Mouse (Mus musculus) intestine, embryonic 14.5 days (tissue): ENCODE measurements around the gene 2510009E07Rik. TPM values are rescaled to one million over a fixed set of nuclear protein-coding genes. Genes with fewer than 3 reads are reported as not detected.
"Not testable (repeated sequence)": the region's sequence is repeated elsewhere in the genome, so short reads cannot be mapped to it uniquely, and the experiment has no call there.

ENCODE experiments used
- ATAC-seq: fragments of 200-750 bp; cut with Nextera tagmentation; replicated peaks from 2 replicates; pipeline ENCODE4 v1.8.0; 2017; ENCODE audit warnings: low read depth, moderate number of reproducible peaks, moderate TSS enrichment, moderate library complexity; ENCODE audit not compliant: low FRiP score, low TSS enrichment
- DNase-seq: peaks from one replicate; pipeline ENCODE4 v3.0.0-alpha.2; 2018; ENCODE audit warnings: low spot score
- H3K27ac ChIP-seq: fragments of 300-500 bp; sonication (generic); 2 replicates; pipeline ENCODE4 v1.5.1; 2014; ENCODE audit warnings: low read depth, mild to moderate bottlenecking, control low read depth
- H3K27me3 ChIP-seq: fragments of 300-500 bp; sonication (generic); replicated peaks from 2 replicates; pipeline ENCODE4 v1.6.1; 2014; ENCODE audit warnings: low read length, control low read depth; ENCODE audit not compliant: control insufficient read depth, insufficient read depth
- H3K36me3 ChIP-seq: fragments of 300-500 bp; sonication (generic); 2 replicates; pipeline ENCODE4 v1.6.1; 2014; ENCODE audit warnings: low read length, control low read depth; ENCODE audit not compliant: control insufficient read depth, insufficient read depth
- H3K4me1 ChIP-seq: fragments of 300-500 bp; sonication (generic); replicated peaks from 2 replicates; pipeline ENCODE4 v1.6.1; 2014; ENCODE audit warnings: low read length, control low read depth, mixed read lengths; ENCODE audit not compliant: control insufficient read depth, insufficient read depth
- H3K4me2 ChIP-seq: fragments of 300-500 bp; sonication (generic); 2 replicates; pipeline ENCODE4 v1.6.1; 2014; ENCODE audit warnings: low read length
- H3K4me3 ChIP-seq: fragments of 300-500 bp; sonication (generic); 2 replicates; pipeline ENCODE4 v1.5.1; 2014; ENCODE audit warnings: low read depth, low read length, control low read depth, mixed read lengths
- H3K9ac ChIP-seq: fragments of 300-500 bp; sonication (generic); 2 replicates; pipeline ENCODE4 v1.6.1; 2014; ENCODE audit warnings: mild to moderate bottlenecking, low read length
- H3K9me3 ChIP-seq: fragments of 300-500 bp; sonication (generic); 2 replicates; pipeline ENCODE4 v1.6.1; 2016; ENCODE audit warnings: low read length, control low read depth; ENCODE audit not compliant: control insufficient read depth
- WGBS: fragments of 180-500 bp; shearing (Covaris S2); extraction: QIAGEN DNeasy Blood & Tissue Kit; methylation state at CpG from one replicate; pipeline ENCODE4 v1.1.7; 2014; 5-methylcytosine and 5-hydroxymethylcytosine counted together
- polyA plus RNA-seq: library from polyadenylated mRNA; unstranded; fragments of >200 nt; fragmentation: Nextera tagmentation; extraction: Ambion mirVana; gene quantifications from 2 replicates; pipeline ENCODE4 v1.2.1, GENCODE M21; 2014

2510009E07Rik gene
- polyA plus RNA-seq, 1 experiment from 2014 or later = 20.0 TPM

DNA sequence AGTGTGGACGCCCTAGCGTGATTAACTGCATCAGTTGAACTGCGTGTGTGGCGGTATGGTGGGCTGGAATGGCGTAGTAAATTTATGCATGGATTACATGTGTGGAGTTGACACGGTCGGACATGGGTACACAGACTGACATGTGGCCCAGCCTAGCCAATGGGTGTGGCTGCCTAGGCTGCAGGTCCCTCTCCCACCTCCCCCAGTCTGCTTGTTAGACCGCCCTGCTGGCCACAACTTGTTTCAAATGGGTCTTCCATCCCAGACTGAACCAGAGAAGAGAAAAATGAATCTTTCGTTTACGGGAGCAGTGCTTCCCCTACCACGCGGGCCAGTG is 745 bp upstream of the 2510009E07Rik start:
- peak overlapping the region; percentile 80 for H3K4me3 ChIP-seq
- no peaks in the 10 kb centered on the region for H3K36me3 ChIP-seq
- DNase-seq (peak; percentile 70), ATAC-seq (peak; percentile 69)
- WGBS = 3% methylated on average over 12 of the region's 12 CpGs
- peak overlapping the region; percentile 76 for H3K4me2 ChIP-seq
- no peak overlapping the region for H3K27ac ChIP-seq
- H3K9me3 ChIP-seq = no peaks in the 10 kb centered on the region
- H3K27me3 ChIP-seq = 0 out of 2 replicates have a peak, but pooled peaks cover 3% of the 10 kb centered on the region
- H3K9ac ChIP-seq = peak overlapping the region; percentile 82
- peaks cover 14% of the 10 kb centered on the region for H3K4me1 ChIP-seq

GRCm38 (mm10) chr16:21693981-21694462 is 443 bp downstream of the 2510009E07Rik start:
- H3K27ac ChIP-seq = peak overlapping the region; percentile 87
- 0 out of 2 replicates have a peak, but pooled peaks cover 3% of the 10 kb centered on the region for H3K36me3 ChIP-seq
- H3K27me3 ChIP-seq = 0 out of 2 replicates have a peak, but pooled peaks cover 3% of the 10 kb centered on the region
- peak overlapping the region; percentile 76 for H3K4me2 ChIP-seq
- no peaks in the 10 kb centered on the region for H3K9me3 ChIP-seq
- 0% methylated on average over 41 of the region's 45 CpGs for WGBS
- ATAC-seq = no peak; the same call in 1 of the 2 replicates
- peak overlapping the region; percentile 80 for H3K4me3 ChIP-seq
- H3K9ac ChIP-seq = peak overlapping the region; percentile 82
- peaks cover 14% of the 10 kb centered on the region for H3K4me1 ChIP-seq
- DNase-seq = peak; percentile 86

DNA sequence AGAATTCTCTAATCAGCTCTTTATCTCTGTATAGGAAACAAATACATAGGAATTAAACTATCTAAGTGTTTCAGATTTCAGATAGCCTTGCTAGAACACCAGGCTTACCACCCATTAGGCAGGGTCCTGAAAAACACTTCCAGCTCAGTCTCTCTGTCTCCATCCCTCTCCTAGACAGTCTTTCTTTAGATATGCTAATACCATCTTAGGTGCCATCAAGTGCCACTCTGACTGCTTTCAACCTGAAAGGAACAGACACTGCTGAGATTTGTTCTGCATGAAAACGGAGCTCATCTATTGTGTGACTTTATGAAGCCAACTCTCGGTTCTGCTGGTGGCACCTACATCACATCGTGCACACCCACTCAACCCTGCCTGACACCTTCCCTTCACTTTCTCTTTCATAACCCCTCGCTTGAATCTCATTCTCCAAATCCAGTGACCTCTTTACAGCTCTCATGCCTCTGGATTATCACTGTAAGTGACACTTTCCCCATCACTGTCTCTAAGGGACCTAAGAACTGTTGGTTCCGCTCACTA is 4.2 kb downstream of the 2510009E07Rik start:
- Histone ChIP-seq H3K9me3 (peaks cover 4% of the 10 kb centered on the region; the same call in 1 of the 2 replicates), H3K4me1 (peaks cover 11% of the 10 kb centered on the region; the same call in 1 of the 2 replicates), H3K36me3 (0 out of 2 replicates have a peak, but pooled peaks cover 11% of the 10 kb centered on the region), H3K9ac (no peak overlapping the region), H3K27ac (no peak overlapping the region), H3K4me3 (no peak overlapping the region), H3K4me2 (no peak overlapping the region), H3K27me3 (0 out of 2 replicates have a peak, but pooled peaks cover 3% of the 10 kb centered on the region)
- DNase-seq (no peak), ATAC-seq (no peak)
- WGBS = 61% methylated on average over 5 of the region's 5 CpGs

DNA sequence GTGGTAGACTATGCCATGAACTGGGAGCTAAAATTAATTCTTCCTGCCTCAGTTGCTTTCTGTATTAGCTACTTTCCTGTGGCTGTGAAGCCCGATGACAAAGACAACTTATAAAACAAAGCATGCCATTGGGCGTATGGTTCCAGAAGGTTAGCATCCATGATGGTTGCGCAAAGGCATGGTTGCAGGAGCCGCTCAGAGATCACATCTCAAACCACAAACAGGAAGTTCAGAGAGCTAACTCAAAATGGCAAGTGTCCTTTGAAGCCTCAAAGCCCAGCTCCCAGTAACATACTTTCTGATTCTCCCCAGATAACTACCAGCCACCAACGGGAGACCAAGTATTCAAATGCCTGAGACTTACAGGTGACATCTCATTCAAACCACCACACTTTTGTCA is 5.3 kb downstream of the 2510009E07Rik start:
- H3K27ac ChIP-seq = no peak overlapping the region
- DNase-seq (no peak), ATAC-seq (no peak)
- 0 out of 2 replicates have a peak, but pooled peaks cover 11% of the 10 kb centered on the region for H3K36me3 ChIP-seq
- no peak overlapping the region for H3K4me2 ChIP-seq
- no peak overlapping the region for H3K4me3 ChIP-seq
- no peak overlapping the region for H3K9ac ChIP-seq
- H3K27me3 ChIP-seq = 0 out of 2 replicates have a peak, but pooled peaks cover 3% of the 10 kb centered on the region
- WGBS = 87% methylated on average over 5 of the region's 5 CpGs
- H3K4me1 ChIP-seq = peaks cover 11% of the 10 kb centered on the region; the same call in 1 of the 2 replicates
- H3K9me3 ChIP-seq = peaks cover 4% of the 10 kb centered on the region; the same call in 1 of the 2 replicates

- Histone ChIP-seq H3K9ac (no peak overlapping the region), H3K4me2 (no peak overlapping the region), H3K9me3 (peaks cover 9% of the 10 kb centered on the region), H3K4me3 (no peak overlapping the region), H3K4me1 (peaks cover 4% of the 10 kb centered on the region; the same call in 1 of the 2 replicates), H3K36me3 (0 out of 2 replicates have a peak, but pooled peaks cover 11% of the 10 kb centered on the region), H3K27me3 (0 out of 2 replicates have a peak, but pooled peaks cover 2% of the 10 kb centered on the region), H3K27ac (no peak overlapping the region)
- 84% methylated on average over 5 of the region's 5 CpGs for WGBS
- ATAC-seq (no peak), DNase-seq (no peak)
Observed at GRCm38 (mm10) chr16:21687406-21687805, 7.1 kb downstream of the 2510009E07Rik start.

DNA sequence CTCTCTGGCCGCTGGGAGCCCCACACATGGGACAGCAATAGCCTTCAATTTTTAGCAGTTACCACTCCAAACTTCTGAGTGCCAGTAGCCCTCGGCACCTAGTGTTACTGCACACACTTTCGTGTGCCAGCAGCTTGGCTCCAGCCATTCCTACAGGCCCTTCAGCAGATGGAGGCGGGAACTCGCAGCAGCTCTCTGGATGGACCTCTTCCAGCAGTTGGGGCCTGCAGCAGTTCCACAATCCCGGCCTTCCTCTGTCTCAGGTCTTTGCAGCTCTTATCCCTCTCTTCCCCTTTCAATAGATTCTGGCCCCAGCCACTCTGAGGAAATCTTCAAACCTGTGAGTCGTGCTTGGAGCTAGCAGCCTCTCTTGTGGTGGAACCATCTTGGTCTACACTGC is 17.7 kb downstream of the 2510009E07Rik start:
- H3K4me3 ChIP-seq = no peak overlapping the region

GRCm38 (mm10) chr16:21673651-21674050 is 20.8 kb downstream of the 2510009E07Rik start:
- DNase-seq, ATAC-seq, H3K4me2 ChIP-seq, H3K4me3 ChIP-seq, H3K27me3 ChIP-seq, H3K27ac ChIP-seq, H3K4me1 ChIP-seq, H3K9me3 ChIP-seq, H3K9ac ChIP-seq: not testable (repeated sequence)
- peaks cover 15% of the 10 kb centered on the region for H3K36me3 ChIP-seq
- 94% methylated on average over 1 of the region's 1 CpGs for WGBS

More for the DNA sequence above, 17.7 kb downstream of the 2510009E07Rik start:
- Histone ChIP-seq H3K4me1 (no peaks in the 10 kb centered on the region), H3K9me3 (no peaks in the 10 kb centered on the region), H3K9ac (no peak overlapping the region), H3K36me3 (peaks cover 15% of the 10 kb centered on the region), H3K27me3 (no peaks in the 10 kb centered on the region), H3K27ac (no peak overlapping the region), H3K4me2 (no peak overlapping the region)
- ATAC-seq = no peak
- WGBS = 89% methylated on average over 7 of the region's 7 CpGs
- no peak for DNase-seq

- H3K27ac ChIP-seq, ATAC-seq, DNase-seq: not testable (repeated sequence)
Observed at GRCm38 (mm10) chr16:21673046-21673445, 21.4 kb downstream of the 2510009E07Rik start.

DNA sequence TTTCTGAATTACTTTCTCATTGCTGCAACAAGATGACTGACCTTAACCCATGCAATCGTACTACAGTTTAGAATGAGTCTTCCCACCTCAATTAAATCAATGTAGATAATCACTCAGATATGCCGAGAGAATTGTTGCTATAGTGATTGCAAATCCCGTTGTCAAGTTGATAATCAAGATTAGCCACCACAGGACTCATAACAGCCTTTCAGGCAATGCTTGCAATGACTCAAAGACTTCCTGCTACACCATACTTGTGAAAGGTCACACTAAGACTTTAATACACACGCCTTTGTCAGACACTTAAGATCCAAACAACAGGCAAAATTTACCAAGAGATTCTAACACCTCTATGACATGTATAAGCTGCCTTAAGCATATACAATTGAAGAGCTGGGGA is 22.6 kb downstream of the 2510009E07Rik start:
- Histone ChIP-seq H3K9me3 (peaks cover 3% of the 10 kb centered on the region; the same call in 1 of the 2 replicates), H3K27ac (no peak overlapping the region), H3K4me3 (no peak overlapping the region), H3K4me1 (no peaks in the 10 kb centered on the region), H3K9ac (no peak overlapping the region), H3K4me2 (no peak overlapping the region), H3K27me3 (no peaks in the 10 kb centered on the region), H3K36me3 (peaks cover 10% of the 10 kb centered on the region; the same call in 1 of the 2 replicates)
- ATAC-seq (no peak), DNase-seq (no peak)
- 83% methylated on average over 4 of the region's 4 CpGs for WGBS

More at GRCm38 (mm10) chr16:21673046-21673445, 21.4 kb downstream of the 2510009E07Rik start:
- H3K4me3 ChIP-seq, H3K9ac ChIP-seq, H3K4me1 ChIP-seq, H3K9me3 ChIP-seq, H3K4me2 ChIP-seq, H3K27me3 ChIP-seq: not testable (repeated sequence)
- H3K36me3 ChIP-seq = peaks cover 15% of the 10 kb centered on the region
